ENCODE assay signal across 8 mouse cellular contexts in the genomic region with DNA sequence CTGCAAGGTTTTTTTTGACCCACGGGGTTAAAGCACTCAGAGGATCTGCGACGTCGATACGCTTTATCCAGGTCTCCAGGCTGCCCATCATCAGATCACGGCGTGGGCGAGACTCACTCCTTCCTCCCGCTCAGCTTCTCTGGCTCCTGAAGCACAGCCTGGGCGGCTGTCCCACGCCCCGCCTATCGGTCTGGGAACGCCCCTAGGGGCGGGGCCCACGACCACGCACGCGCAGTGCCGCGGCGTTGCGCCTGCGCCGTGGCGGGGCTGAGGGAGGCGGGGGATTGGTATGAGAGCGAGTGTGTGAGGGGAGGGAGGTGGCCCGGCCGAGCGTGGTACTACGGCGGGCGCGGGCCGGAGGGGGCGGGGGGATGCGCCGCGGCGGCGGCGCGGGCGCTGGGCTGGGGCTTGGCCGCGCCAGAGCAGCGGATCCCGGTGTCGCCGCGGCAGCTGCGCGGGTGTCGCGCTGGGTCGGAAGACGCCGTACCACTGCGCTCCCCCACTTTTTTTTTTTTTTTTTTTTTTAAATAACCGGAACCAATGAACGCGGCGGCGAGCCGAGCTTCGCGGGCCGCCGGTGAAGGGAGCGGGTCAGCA. TPM values are rescaled to one million over a fixed set of nuclear protein-coding genes. Genes with fewer than 3 reads are reported as not detected.
DNase-seq lines count a peak whose midpoint lies in the region; ATAC-seq and TF ChIP-seq lines count a peak whose summit lies in the region.

Stim2 (plus strand) TSS at position 354 of the 597 bp plus-strand sequence.

- peak; percentile 46 for ATAC-seq in CD4-positive, CD25-positive, alpha-beta regulatory T cell, adult 4 months
- ATAC-seq in heart, embryonic 15.5 days (replicated peaks; ENCODE audit: insufficient number of reproducible peaks, insufficient read depth, low FRiP score, low read depth): peak; percentile 95
- peak; percentile 96 for ATAC-seq in liver, embryonic 14.5 days (ENCODE audit: insufficient read depth)
- peak; percentile 93 for ATAC-seq in neural tube, embryonic 11.5 days (ENCODE audit: insufficient read depth, low FRiP score, low TSS enrichment)
- ATAC-seq in stomach, postnatal 0 days (ENCODE audit: low FRiP score, low TSS enrichment): peak; percentile 94

- peak; percentile 81 for DNase-seq in c-Kit-negative CD71-positive TER-119-positive erythroid progenitor cells, embryonic 14.5 days (ENCODE audit: low read depth, low spot score)
- DNase-seq in forebrain, embryonic 10.5 days (ENCODE audit: extremely low spot score, low spot score): peak; percentile 90
- DNase-seq in kidney, postnatal 25 days: peak; percentile 91 to 96
- peak; percentile 78 to 82 (median 80) for DNase-seq in liver, embryonic 14.5 days (ENCODE audit: low read depth in 3 of 3, low spot score in 3 of 3)
- peak; percentile 99 for DNase-seq in neural tube, embryonic 11.5 days (ENCODE audit: low spot score)
- peak; percentile 97 for DNase-seq in stomach, postnatal 0 days (ENCODE audit: low spot score)

- peak within 1 kb of the TSS; percentile 96 for H3K27ac ChIP-seq in forebrain, embryonic 10.5 days
- H3K27ac ChIP-seq in heart, embryonic 15.5 days: peak within 1 kb of the TSS; percentile 96
- H3K27ac ChIP-seq in liver, embryonic 14.5 days: peak within 1 kb of the TSS; percentile 4; the same call in 1 of the 2 replicates
- H3K27ac ChIP-seq in neural tube, embryonic 11.5 days (ENCODE audit: low read depth, low read length): peak within 1 kb of the TSS; percentile 91
- H3K27ac ChIP-seq in stomach, postnatal 0 days (replicated peaks): peak within 1 kb of the TSS; percentile 95

- H3K9me3 ChIP-seq in forebrain, embryonic 10.5 days: no peaks in the 10 kb centered on the region
- H3K9me3 ChIP-seq in heart, embryonic 15.5 days (replicated peaks): no peaks in the 10 kb centered on the region
- no peaks in the 10 kb centered on the region for H3K9me3 ChIP-seq in liver, embryonic 14.5 days (ENCODE audit: control insufficient read depth, low read length)
- H3K9me3 ChIP-seq in neural tube, embryonic 11.5 days (ENCODE audit: control insufficient read depth, low read length): no peaks in the 10 kb centered on the region
- H3K9me3 ChIP-seq in stomach, postnatal 0 days (ENCODE audit: control insufficient read depth, low read length): no peaks in the 10 kb centered on the region

- no peak for TF ChIP-seq EP300 in liver, embryonic 14.5 days (IDR thresholded peaks at IDR 0.05; ENCODE audit: low read depth)
- TF ChIP-seq EP300 in stomach, postnatal 0 days (optimal IDR thresholded peaks at IDR 0.05): no peak

- H3K4me2 ChIP-seq in heart, embryonic 15.5 days: peak within 1 kb of the TSS; percentile 72
- peak within 1 kb of the TSS; percentile 73 for H3K4me2 ChIP-seq in liver, embryonic 14.5 days (ENCODE audit: low read depth)
- peak within 1 kb of the TSS; percentile 56 for H3K4me2 ChIP-seq in neural tube, embryonic 11.5 days (ENCODE audit: low read depth)
- peak within 1 kb of the TSS; percentile 69 for H3K4me2 ChIP-seq in stomach, postnatal 0 days (replicated peaks; ENCODE audit: low read depth)

- H3K36me3 ChIP-seq in forebrain, embryonic 10.5 days (replicated peaks): no peaks in the 10 kb centered on the region
- no peaks in the 10 kb centered on the region for H3K36me3 ChIP-seq in heart, embryonic 15.5 days
- no peaks in the 10 kb centered on the region for H3K36me3 ChIP-seq in liver, embryonic 14.5 days (replicated peaks; ENCODE audit: control insufficient read depth, insufficient read depth, low read depth)
- H3K36me3 ChIP-seq in neural tube, embryonic 11.5 days (ENCODE audit: control insufficient read depth, insufficient read depth, low read length): no peaks in the 10 kb centered on the region
- no peaks in the 10 kb centered on the region for H3K36me3 ChIP-seq in stomach, postnatal 0 days (ENCODE audit: control insufficient read depth, insufficient read depth, low read length)

- peaks cover 40% of the 10 kb centered on the region for H3K4me1 ChIP-seq in forebrain, embryonic 10.5 days
- H3K4me1 ChIP-seq in heart, embryonic 15.5 days (replicated peaks): peaks cover 26% of the 10 kb centered on the region
- peaks cover 10 to 12% of the 10 kb centered on the region in 2 experiments for H3K4me1 ChIP-seq in liver, embryonic 14.5 days (replicated peaks; ENCODE audit: control insufficient read depth in 2 of 2, insufficient read depth in 2 of 2, low read length in 1 of 2)
- peaks cover 12% of the 10 kb centered on the region for H3K4me1 ChIP-seq in neural tube, embryonic 11.5 days (ENCODE audit: control insufficient read depth, insufficient read depth, low read length)
- no peaks in the 10 kb centered on the region for H3K4me1 ChIP-seq in stomach, postnatal 0 days (replicated peaks; ENCODE audit: control insufficient read depth, insufficient read depth)

- H3K27me3 ChIP-seq in forebrain, embryonic 10.5 days (ENCODE audit: poor library complexity, severe bottlenecking): peaks cover 30% of the 10 kb centered on the region
- H3K27me3 ChIP-seq in heart, embryonic 15.5 days: no peaks in the 10 kb centered on the region
- peaks cover under 1% of the 10 kb centered on the region; the same call in 1 of the 2 replicates for H3K27me3 ChIP-seq in liver, embryonic 14.5 days (ENCODE audit: control insufficient read depth, insufficient read depth, low read length)
- H3K27me3 ChIP-seq in neural tube, embryonic 11.5 days (ENCODE audit: control insufficient read depth, insufficient read depth, low read length): no peaks in the 10 kb centered on the region
- no peaks in the 10 kb centered on the region for H3K27me3 ChIP-seq in stomach, postnatal 0 days (ENCODE audit: control insufficient read depth, insufficient read depth, low read length)

- TF ChIP-seq CTCF in liver, embryonic 14.5 days (IDR thresholded peaks at IDR 0.05; ENCODE audit: low read depth): no peak
- TF ChIP-seq CTCF in stomach, postnatal 0 days (IDR thresholded peaks at IDR 0.05; ENCODE audit: low read depth): peak; percentile 18

- H3K9ac ChIP-seq in heart, embryonic 15.5 days: peak within 1 kb of the TSS; percentile 89
- H3K9ac ChIP-seq in liver, embryonic 14.5 days (replicated peaks): peak within 1 kb of the TSS; percentile 69
- peak within 1 kb of the TSS; percentile 88 for H3K9ac ChIP-seq in neural tube, embryonic 11.5 days (ENCODE audit: low read length)
- peak within 1 kb of the TSS; percentile 92 for H3K9ac ChIP-seq in stomach, postnatal 0 days (ENCODE audit: low read length)

- WGBS in forebrain, embryonic 10.5 days: under 1% methylated on average over 44 of the region's 71 CpGs
- under 1% methylated on average over 70 of the region's 71 CpGs for WGBS in heart, embryonic 15.5 days
- under 1% methylated on average over 43 of the region's 71 CpGs for WGBS in liver, embryonic 14.5 days (ENCODE audit: insufficient replicate concordance)
- WGBS in neural tube, embryonic 11.5 days: 0% methylated on average over 46 of the region's 71 CpGs
- WGBS in stomach, postnatal 0 days: 0% methylated on average over 52 of the region's 71 CpGs

- H3K4me3 ChIP-seq in forebrain, embryonic 10.5 days: peak within 1 kb of the TSS; percentile 92
- peak within 1 kb of the TSS; percentile 98 for H3K4me3 ChIP-seq in heart, embryonic 15.5 days
- peak within 1 kb of the TSS; percentile 71 to 78 for H3K4me3 ChIP-seq in liver, embryonic 14.5 days (ENCODE audit: insufficient read depth in 1 of 2, low read depth in 2 of 2, low read length in 2 of 2)
- peak within 1 kb of the TSS; percentile 93 for H3K4me3 ChIP-seq in neural tube, embryonic 11.5 days (ENCODE audit: low read depth, low read length)
- H3K4me3 ChIP-seq in stomach, postnatal 0 days (ENCODE audit: low read depth, low read length): peak within 1 kb of the TSS; percentile 98

RNA-seq across cellular contexts. Expression of gene Stim2, which starts in this region (rescaled TPM):
- 10 to 100 TPM; 20.9 to 27.9 TPM for polyA plus RNA-seq in CD4-positive, CD25-positive, alpha-beta regulatory T cell, adult 4 months (2017; shearing (Covaris generic))
- 13.6 and 15.0 TPM in 2 replicates for polyA plus RNA-seq in forebrain, embryonic 10.5 days (2016; fragmentation: Nextera tagmentation; extraction: Ambion mirVana)
- polyA plus RNA-seq in heart, embryonic 15.5 days (2015; fragmentation: Nextera tagmentation; extraction: Ambion mirVana): 11.3 and 16.9 TPM in 2 replicates
- 2.0 and 2.2 TPM in 2 replicates for polyA plus RNA-seq in liver, embryonic 14.5 days (2012; rRNA removed)
- 4.2 and 4.4 TPM in 2 replicates for polyA plus RNA-seq in liver, embryonic 14.5 days (2014; fragmentation: Nextera tagmentation; extraction: Ambion mirVana)
- polyA plus RNA-seq in neural tube, embryonic 11.5 days (2014; fragmentation: Nextera tagmentation; extraction: Ambion mirVana): 22.7 and 25.3 TPM in 2 replicates
- 14.0 TPM in 2 replicates for polyA plus RNA-seq in stomach, postnatal 0 days (2015; fragmentation: Nextera tagmentation; extraction: Ambion mirVana)

Comparison
In these comparisons a context has a peak if more than half of its experiments do, and no peak if none do; other contexts are left out.
1. Peak in every context shown above with its lines: DNase-seq, ATAC-seq, H3K4me3 ChIP-seq and H3K27ac ChIP-seq.
2. ATAC-seq: peak in every context shown above with its lines; median percentile 96 in liver, embryonic 14.5 days; 95 in heart, embryonic 15.5 days; 94 in stomach, postnatal 0 days; 93 in neural tube, embryonic 11.5 days; 46 in CD4-positive, CD25-positive, alpha-beta regulatory T cell, adult 4 months.
3. H3K27ac ChIP-seq: peak in every context shown above with its lines; median percentile 96 in forebrain, embryonic 10.5 days; 96 in heart, embryonic 15.5 days; 95 in stomach, postnatal 0 days; 91 in neural tube, embryonic 11.5 days; 4 in liver, embryonic 14.5 days.